ENCODE assay signal across 19 mouse cellular contexts in the genomic region with DNA sequence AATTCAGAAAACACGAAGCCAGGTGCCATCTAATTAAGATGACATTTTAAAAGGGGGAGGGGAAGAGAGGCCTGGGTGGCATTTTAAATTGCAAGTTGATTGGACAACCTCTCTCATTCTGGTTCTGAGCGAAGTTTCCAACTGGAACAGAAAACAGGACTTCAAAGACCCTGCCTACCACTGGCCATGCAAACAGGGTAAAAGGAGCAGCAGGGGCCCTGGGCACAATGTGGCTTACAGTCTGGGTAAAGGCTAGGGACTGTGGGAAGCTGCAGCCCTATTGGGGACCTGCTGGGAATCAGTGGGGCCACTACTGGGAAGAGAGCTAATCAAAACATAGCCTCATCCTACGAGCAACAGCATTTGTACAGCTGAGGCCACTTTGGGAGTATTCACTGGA.
DNase-seq lines count a peak whose midpoint lies in the region; ATAC-seq and TF ChIP-seq lines count a peak whose summit lies in the region.
"Had no signal": no experiment of that assay in that cellular context is flagged by ENCODE, and none has a peak within 500 bp of the region (broad histone marks: within the 10 kb centered on the region; RNA-seq: fewer than 3 reads in every experiment).

No protein-coding gene starts in this region.

- H3K4me1 ChIP-seq in hindbrain, embryonic 15.5 days (replicated peaks), result peaks cover 47% of the 10 kb centered on the region
- H3K4me1 ChIP-seq in hindbrain, embryonic 12.5 days, result peaks cover 32% of the 10 kb centered on the region
- peaks cover 30% of the 10 kb centered on the region for H3K4me1 ChIP-seq in cortical plate, adult 2 months (ENCODE audit: control insufficient read depth, insufficient read depth, low read length)
- peaks cover 53% of the 10 kb centered on the region for H3K4me1 ChIP-seq in forebrain, embryonic 15.5 days
- no peaks in the 10 kb centered on the region for H3K4me1 ChIP-seq in liver, embryonic 12.5 days

- 28% methylated on average over 3 of the region's 3 CpGs for WGBS in hindbrain, embryonic 15.5 days
- 25% methylated on average over 3 of the region's 3 CpGs for WGBS in hindbrain, embryonic 12.5 days
- 12% methylated on average over 3 of the region's 3 CpGs for WGBS in forebrain, embryonic 15.5 days
- WGBS in liver, embryonic 12.5 days (ENCODE audit: insufficient replicate concordance), result 36% methylated on average over 3 of the region's 3 CpGs

- peaks cover 4% of the 10 kb centered on the region; the same call in 1 of the 2 replicates for H3K36me3 ChIP-seq in hindbrain, embryonic 15.5 days
- H3K36me3 ChIP-seq in hindbrain, embryonic 12.5 days, result peaks cover 17% of the 10 kb centered on the region
- peaks cover 5% of the 10 kb centered on the region; the same call in 1 of the 2 replicates for H3K36me3 ChIP-seq in forebrain, embryonic 15.5 days
- H3K36me3 ChIP-seq in liver, embryonic 12.5 days, result no peaks in the 10 kb centered on the region
- H3K36me3 ChIP-seq: heart, embryonic 13.5 days had no signal

- DNase-seq in brain, embryonic 14.5 days (ENCODE audit: low read depth), result peak; percentile 69
- DNase-seq in spleen, postnatal 14 days (ENCODE audit: low spot score in 2 of 2), result no peak
- DNase-seq: adrenal gland, postnatal 10 days; cerebellum, adult 9-11 months; heart, postnatal 14 days; kidney, adult 2 months; liver, postnatal 0 days; thymus, adult 18-20 months; thymus, postnatal 4 days had no signal

- no peak overlapping the region for H3K4me2 ChIP-seq in hindbrain, embryonic 15.5 days
- no peak overlapping the region for H3K4me2 ChIP-seq in hindbrain, embryonic 12.5 days (replicated peaks)
- H3K4me2 ChIP-seq in forebrain, embryonic 15.5 days (replicated peaks), result no peak overlapping the region
- no peak overlapping the region for H3K4me2 ChIP-seq in liver, embryonic 12.5 days
- H3K4me2 ChIP-seq: heart, embryonic 13.5 days; hindbrain, embryonic 13.5 days; midbrain, embryonic 12.5 days had no signal

- no peak for TF ChIP-seq POLR2A in brain, embryonic 14.5 days (IDR thresholded peaks at IDR 0.05; ENCODE audit: borderline replicate concordance, extremely low read depth, insufficient read depth, insufficient read length, poor library complexity, severe bottlenecking)
- TF ChIP-seq POLR2A in cortical plate, adult 2 months (IDR thresholded peaks at IDR 0.05; ENCODE audit: extremely low read depth, insufficient read depth, low read length), result no peak

- no peak overlapping the region for H3K9ac ChIP-seq in hindbrain, embryonic 15.5 days
- no peak overlapping the region for H3K9ac ChIP-seq in hindbrain, embryonic 12.5 days
- no peak overlapping the region for H3K9ac ChIP-seq in forebrain, embryonic 15.5 days (replicated peaks)
- H3K9ac ChIP-seq in liver, embryonic 12.5 days, result no peak overlapping the region
- H3K9ac ChIP-seq: heart, embryonic 13.5 days; hindbrain, embryonic 13.5 days; liver, postnatal 0 days; midbrain, embryonic 12.5 days had no signal

- H3K27me3 ChIP-seq in hindbrain, embryonic 15.5 days, result no peaks in the 10 kb centered on the region
- no peaks in the 10 kb centered on the region for H3K27me3 ChIP-seq in hindbrain, embryonic 12.5 days
- H3K27me3 ChIP-seq in forebrain, embryonic 15.5 days, result no peaks in the 10 kb centered on the region
- H3K27me3 ChIP-seq in liver, embryonic 12.5 days (replicated peaks), result no peaks in the 10 kb centered on the region
- H3K27me3 ChIP-seq: heart, embryonic 13.5 days; hindbrain, embryonic 13.5 days; midbrain, embryonic 12.5 days had no signal

- ATAC-seq in hindbrain, embryonic 15.5 days (ENCODE audit: low FRiP score, low read depth), result no peak
- ATAC-seq in hindbrain, embryonic 12.5 days (ENCODE audit: low FRiP score), result no peak
- ATAC-seq in forebrain, embryonic 15.5 days (replicated peaks), result no peak
- ATAC-seq in liver, embryonic 12.5 days, result no peak
- ATAC-seq: liver, postnatal 0 days; lung, postnatal 0 days had no signal

- H3K4me3 ChIP-seq in hindbrain, embryonic 15.5 days, result no peak overlapping the region
- no peak overlapping the region for H3K4me3 ChIP-seq in hindbrain, embryonic 12.5 days
- H3K4me3 ChIP-seq in cortical plate, adult 2 months (ENCODE audit: insufficient read depth, low read length), result no peak overlapping the region
- H3K4me3 ChIP-seq in forebrain, embryonic 15.5 days, result no peak overlapping the region
- H3K4me3 ChIP-seq in liver, embryonic 12.5 days, result no peak overlapping the region
- H3K4me3 ChIP-seq: heart, embryonic 13.5 days; hindbrain, embryonic 13.5 days; midbrain, embryonic 12.5 days had no signal

- peak overlapping the region; percentile 21; the same call in 1 of the 2 replicates for H3K27ac ChIP-seq in hindbrain, embryonic 15.5 days (replicated peaks)
- no peak overlapping the region for H3K27ac ChIP-seq in hindbrain, embryonic 12.5 days
- H3K27ac ChIP-seq in cortical plate, adult 2 months (ENCODE audit: insufficient read depth, low read length), result peak overlapping the region; percentile 53
- H3K27ac ChIP-seq in forebrain, embryonic 15.5 days (replicated peaks), result peak overlapping the region; percentile 20; the same call in 1 of the 2 replicates
- no peak overlapping the region for H3K27ac ChIP-seq in liver, embryonic 12.5 days
- H3K27ac ChIP-seq: heart, embryonic 13.5 days; hindbrain, embryonic 13.5 days; kidney, postnatal 0 days had no signal

- H3K9me3 ChIP-seq in hindbrain, embryonic 15.5 days, result no peaks in the 10 kb centered on the region
- H3K9me3 ChIP-seq in hindbrain, embryonic 12.5 days (replicated peaks), result 0 out of 2 replicates have a peak, but pooled peaks cover 8% of the 10 kb centered on the region
- H3K9me3 ChIP-seq in forebrain, embryonic 15.5 days, result no peaks in the 10 kb centered on the region
- H3K9me3 ChIP-seq in liver, embryonic 12.5 days (replicated peaks), result no peaks in the 10 kb centered on the region
- H3K9me3 ChIP-seq: hindbrain, embryonic 13.5 days; midbrain, embryonic 12.5 days had no signal

- TF ChIP-seq CTCF in brain, embryonic 14.5 days (IDR thresholded peaks at IDR 0.05; ENCODE audit: borderline replicate concordance, extremely low read depth, insufficient read depth, insufficient read length), result no peak
- no peak for TF ChIP-seq CTCF in cortical plate, adult 2 months (IDR thresholded peaks at IDR 0.05; ENCODE audit: extremely low read depth, insufficient read depth, low read length)

Comparison
In these comparisons a context has a peak if more than half of its experiments do, and no peak if none do; other contexts are left out.
1. H3K27ac ChIP-seq: peak in hindbrain, embryonic 15.5 days (single experiment), cortical plate, adult 2 months (single experiment) and forebrain, embryonic 15.5 days (single experiment); none in hindbrain, embryonic 12.5 days (single experiment) and liver, embryonic 12.5 days (single experiment).